Mouse (Mus musculus) lung, postnatal 0 days (tissue): ENCODE data around the gene Ifrd2. TPM values are rescaled to one million over a fixed set of nuclear protein-coding genes. Genes with fewer than 3 reads are reported as not detected.

Experiments used
- ATAC-seq: fragments of 200-750 bp; cut with Nextera tagmentation; 2 replicates; pipeline ENCODE4 v1.8.0; 2017; ENCODE audit warnings: moderate library complexity
- DNase-seq: peaks from one replicate; pipeline ENCODE4 v3.0.0-alpha.2; 2016; ENCODE audit warnings: low spot score
- H3K27ac ChIP-seq: fragments of 300-500 bp; sonication (generic); 2 replicates; pipeline ENCODE4 v1.5.1; 2014; ENCODE audit warnings: antibody characterized with exemption, mild to moderate bottlenecking, low read length, mixed read lengths
- H3K27me3 ChIP-seq: fragments of 300-500 bp; sonication (generic); replicated peaks from 2 replicates; pipeline ENCODE4 v1.6.1; 2014; ENCODE audit warnings: low read length, mixed read lengths; ENCODE audit not compliant: insufficient read depth
- H3K36me3 ChIP-seq: fragments of 300-500 bp; sonication (generic); 2 replicates; pipeline ENCODE4 v1.6.1; 2014; ENCODE audit warnings: low read length, mixed read lengths; ENCODE audit not compliant: insufficient read depth
- H3K4me1 ChIP-seq: fragments of 300-500 bp; sonication (generic); 2 replicates; pipeline ENCODE4 v1.6.1; 2014; ENCODE audit warnings: antibody characterized with exemption, low read depth, low read length, mixed read lengths; ENCODE audit not compliant: insufficient read depth
- H3K4me2 ChIP-seq: fragments of 300-500 bp; sonication (generic); replicated peaks from 2 replicates; pipeline ENCODE4 v1.6.1; 2014; ENCODE audit warnings: low read depth, mild to moderate bottlenecking, low read length, moderate library complexity, mixed read lengths
- H3K4me3 ChIP-seq: fragments of 300-500 bp; sonication (generic); 2 replicates; pipeline ENCODE4 v1.5.1; 2014; ENCODE audit warnings: low read depth, low read length
- H3K9ac ChIP-seq: fragments of 300-500 bp; sonication (generic); replicated peaks from 2 replicates; pipeline ENCODE4 v1.6.1; 2014; ENCODE audit warnings: low read depth, mild to moderate bottlenecking
- H3K9me3 ChIP-seq: fragments of 300-500 bp; sonication (generic); 2 replicates; pipeline ENCODE4 v1.6.1; 2016; ENCODE audit warnings: low read length, mixed read lengths
- CTCF ChIP-seq: IDR thresholded peaks from 2 replicates; pipeline ENCODE4 v1.5.1; 2016; ENCODE audit warnings: antibody characterized with exemption, mild to moderate bottlenecking
- EP300 ChIP-seq: IDR thresholded peaks from 2 replicates; pipeline ENCODE4 v1.6.1; 2016; ENCODE audit warnings: antibody characterized with exemption, mild to moderate bottlenecking, control low read depth
- WGBS: fragments of 180-500 bp; shearing (Covaris S2); extraction: QIAGEN DNeasy Blood & Tissue Kit; methylation state at CpG from one replicate; pipeline ENCODE4 v1.1.7; 2014; 5-methylcytosine and 5-hydroxymethylcytosine counted together
- polyA plus RNA-seq: library from polyadenylated mRNA; unstranded; fragments of >200 nt; fragmentation: Nextera tagmentation; extraction: Ambion mirVana; gene quantifications from 2 replicates; pipeline ENCODE4 v1.2.1, GENCODE M21; 2015

Ifrd2 gene
- polyA plus RNA-seq, 1 experiment from 2014 or later = 24.1 TPM

- WGBS = 42% methylated on average over 6 of the region's 6 CpGs
- no peaks in the 10 kb centered on the region for H3K27me3 ChIP-seq
- H3K4me2 ChIP-seq = peak overlapping the region; percentile 61
- no peaks in the 10 kb centered on the region for H3K9me3 ChIP-seq
- DNase-seq (peak; percentile 50), ATAC-seq (no peak)
- peaks cover 18% of the 10 kb centered on the region for H3K4me1 ChIP-seq
- H3K36me3 ChIP-seq = peaks cover 22% of the 10 kb centered on the region
- peak overlapping the region; percentile 29 for H3K9ac ChIP-seq
- TF ChIP-seq EP300 (no peak), CTCF (no peak)
- no peak overlapping the region for H3K4me3 ChIP-seq
- H3K27ac ChIP-seq = peak overlapping the region; percentile 96
Measured at GRCm38 (mm10) chr9:107611456-107612190, 24.2 kb downstream of the Ifrd2 start.

- Histone ChIP-seq H3K4me2 (peak overlapping the region; percentile 61), H3K27ac (peak overlapping the region; percentile 96), H3K36me3 (peaks cover 27% of the 10 kb centered on the region), H3K4me1 (peaks cover 18% of the 10 kb centered on the region), H3K9me3 (no peaks in the 10 kb centered on the region), H3K9ac (peak overlapping the region; percentile 29), H3K4me3 (peak overlapping the region; percentile 29), H3K27me3 (no peaks in the 10 kb centered on the region)
- TF ChIP-seq CTCF (peak; percentile 97), EP300 (peak; percentile 71)
- peak; percentile 91 for ATAC-seq
- peak; percentile 99 for DNase-seq
- 5% methylated on average over 32 of the region's 48 CpGs for WGBS
Measured at GRCm38 (mm10) chr9:107612191-107612944, 24.9 kb downstream of the Ifrd2 start.

GRCm38 (mm10) chr9:107612945-107613569, 25.6 kb downstream of the Ifrd2 start:
- H3K4me2 ChIP-seq = peak overlapping the region; percentile 61
- DNase-seq (peak; percentile 73), ATAC-seq (peak; percentile 41)
- TF ChIP-seq EP300 = peak; percentile 71
- TF ChIP-seq CTCF = peak; percentile 64
- H3K4me1 ChIP-seq = peaks cover 20% of the 10 kb centered on the region
- peak overlapping the region; percentile 96 for H3K27ac ChIP-seq
- H3K27me3 ChIP-seq = no peaks in the 10 kb centered on the region
- peaks cover 32% of the 10 kb centered on the region for H3K36me3 ChIP-seq
- H3K9me3 ChIP-seq = no peaks in the 10 kb centered on the region
- H3K4me3 ChIP-seq = 0 out of 2 replicates have a peak overlapping the region, but pooled peaks have one; percentile 5
- 6% methylated on average over 12 of the region's 12 CpGs for WGBS
- 0 out of 2 replicates have a peak overlapping the region, but pooled peaks have one; percentile 34 for H3K9ac ChIP-seq

- Histone ChIP-seq H3K4me1 (peaks cover 34% of the 10 kb centered on the region), H3K9me3 (no peaks in the 10 kb centered on the region), H3K27ac (no peak overlapping the region), H3K36me3 (peaks cover 37% of the 10 kb centered on the region), H3K9ac (no peak overlapping the region), H3K4me2 (no peak overlapping the region), H3K4me3 (no peak overlapping the region), H3K27me3 (no peaks in the 10 kb centered on the region)
- DNase-seq (no peak), ATAC-seq (no peak)
- TF ChIP-seq CTCF = no peak
- TF ChIP-seq EP300 = no peak
- WGBS = 89% methylated on average over 4 of the region's 4 CpGs
Measured at GRCm38 (mm10) chr9:107615035-107615434, 27.6 kb downstream of the Ifrd2 start.

GRCm38 (mm10) chr9:107617461-107617860, 30.0 kb downstream of the Ifrd2 start:
- Histone ChIP-seq H3K4me1 (peaks cover 22% of the 10 kb centered on the region; the same call in 1 of the 2 replicates), H3K36me3 (peaks cover 47% of the 10 kb centered on the region), H3K27me3 (no peaks in the 10 kb centered on the region), H3K4me2 (no peak overlapping the region), H3K9me3 (no peaks in the 10 kb centered on the region), H3K4me3 (no peak overlapping the region), H3K9ac (no peak overlapping the region), H3K27ac (0 out of 2 replicates have a peak overlapping the region, but pooled peaks have one; percentile 44)
- TF ChIP-seq CTCF (peak; percentile 33), EP300 (no peak)
- no peak for ATAC-seq
- no peak for DNase-seq
- 69% methylated on average over 2 of the region's 2 CpGs for WGBS

GRCm38 (mm10) chr9:107618098-107618497, 30.7 kb downstream of the Ifrd2 start:
- Histone ChIP-seq H3K4me2 (no peak overlapping the region), H3K9me3 (no peaks in the 10 kb centered on the region), H3K27me3 (no peaks in the 10 kb centered on the region), H3K27ac (peak overlapping the region; percentile 86), H3K4me3 (no peak overlapping the region), H3K9ac (no peak overlapping the region), H3K36me3 (peaks cover 48% of the 10 kb centered on the region), H3K4me1 (peaks cover 19% of the 10 kb centered on the region; the same call in 1 of the 2 replicates)
- peak; percentile 9; the same call in 1 of the 2 replicates for ATAC-seq
- WGBS = 71% methylated on average over 6 of the region's 6 CpGs
- DNase-seq = peak; percentile 31
- TF ChIP-seq EP300 = peak; percentile 35; the same call in 1 of the 2 replicates
- no peak for TF ChIP-seq CTCF
